Mouse (Mus musculus): ENCODE data around the gene Jchain. TPM values are rescaled to one million over a fixed set of nuclear protein-coding genes. Genes with fewer than 3 reads are reported as not detected.

Gene Jchain
- total and polyA plus RNA-seq, 3 experiments, result 0.36 to 3.9 (median 0.39) TPM

DNA sequence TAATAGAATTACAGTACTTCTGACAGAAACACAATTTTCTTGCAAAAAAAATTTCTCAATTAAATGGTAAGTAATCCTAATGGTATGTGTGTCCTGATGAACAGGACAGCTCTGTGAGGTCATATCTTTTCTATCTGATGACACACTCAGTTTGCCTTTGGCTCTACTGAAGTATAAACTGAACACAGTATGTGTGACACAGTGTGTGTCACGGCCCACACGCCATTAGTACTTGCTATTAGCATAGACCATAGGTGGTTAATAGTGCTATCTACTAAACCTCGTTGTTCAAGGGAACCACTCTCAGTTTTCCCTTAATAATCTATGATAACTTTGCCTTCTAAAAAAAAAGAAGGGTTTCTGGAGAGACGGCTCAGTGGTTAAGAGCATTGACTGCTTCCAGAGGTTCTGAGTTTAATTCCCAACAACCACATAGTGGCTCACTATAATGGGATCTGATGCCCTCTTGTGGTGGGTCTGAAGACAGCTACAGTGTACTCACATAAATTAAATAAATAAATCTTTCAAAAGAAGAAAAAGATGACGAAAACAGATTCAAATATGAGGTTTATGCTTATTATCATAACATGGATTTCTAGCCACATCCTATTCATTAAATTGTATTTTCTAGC is 15.1 kb upstream of the Jchain start:
- H3K27me3 ChIP-seq (ENCODE audit: control insufficient read depth, insufficient read depth, low read length), result no peaks in the 10 kb centered on the region
- no peak overlapping the region for H3K4me3 ChIP-seq
- H3K27ac ChIP-seq, result no peak overlapping the region
- peak in 1 of 2 experiments; percentile 24 for DNase-seq
- intact Hi-C loops (cut with DNase I), result no loop called here
- H3K9ac ChIP-seq (ENCODE audit: low read depth, low read length), result no peak overlapping the region
- no peaks in the 10 kb centered on the region; the same call in 1 of the 2 replicates for H3K4me1 ChIP-seq (ENCODE audit: control insufficient read depth, insufficient read depth, low read length)
- WGBS, result 49% methylated on average over 5 of the region's 5 CpGs
- no peaks in the 10 kb centered on the region for H3K36me3 ChIP-seq (ENCODE audit: control insufficient read depth, insufficient read depth, low read length)
- no peak for TF ChIP-seq POLR2A (IDR thresholded peaks at IDR 0.05; ENCODE audit: insufficient read depth, low read depth, low read length)
- TF ChIP-seq EP300 (IDR thresholded peaks at IDR 0.05; ENCODE audit: insufficient read depth, low read depth, low read length), result no peak
- peak; percentile 87 for TF ChIP-seq CTCF (IDR thresholded peaks at IDR 0.05)
- H3K79me2 ChIP-seq (replicated peaks; ENCODE audit: control insufficient read depth, insufficient read depth, low read length), result no peaks in the 10 kb centered on the region

GRCm38 (mm10) chr5:88540845-88541244 is 13.2 kb upstream of the Jchain start:
- intact Hi-C loops (cut with DNase I), result no loop called here
- no peaks in the 10 kb centered on the region for H3K36me3 ChIP-seq (ENCODE audit: control insufficient read depth, insufficient read depth, low read length)
- H3K27ac ChIP-seq, result no peak overlapping the region
- H3K4me1 ChIP-seq (ENCODE audit: control insufficient read depth, insufficient read depth, low read length), result no peaks in the 10 kb centered on the region; the same call in 1 of the 2 replicates
- H3K9ac ChIP-seq (ENCODE audit: low read depth, low read length), result no peak overlapping the region
- TF ChIP-seq EP300 (IDR thresholded peaks at IDR 0.05; ENCODE audit: insufficient read depth, low read depth, low read length) (no peak), POLR2A (IDR thresholded peaks at IDR 0.05; ENCODE audit: insufficient read depth, low read depth, low read length) (no peak), CTCF (IDR thresholded peaks at IDR 0.05) (no peak)
- DNase-seq, result no peak
- H3K79me2 ChIP-seq (replicated peaks; ENCODE audit: control insufficient read depth, insufficient read depth, low read length), result no peaks in the 10 kb centered on the region
- H3K27me3 ChIP-seq (ENCODE audit: control insufficient read depth, insufficient read depth, low read length), result no peaks in the 10 kb centered on the region
- H3K4me3 ChIP-seq, result no peak overlapping the region

GRCm38 (mm10) chr5:88534697-88535096 is 7.0 kb upstream of the Jchain start:
- no peak for TF ChIP-seq CTCF (IDR thresholded peaks at IDR 0.05)
- TF ChIP-seq POLR2A (IDR thresholded peaks at IDR 0.05; ENCODE audit: insufficient read depth, low read depth, low read length), result no peak
- Histone ChIP-seq H3K79me2 (replicated peaks; ENCODE audit: control insufficient read depth, insufficient read depth, low read length) (no peaks in the 10 kb centered on the region), H3K4me3 (no peak overlapping the region), H3K4me1 (ENCODE audit: control insufficient read depth, insufficient read depth, low read length) (no peaks in the 10 kb centered on the region), H3K27ac (no peak overlapping the region), H3K9ac (ENCODE audit: low read depth, low read length) (no peak overlapping the region), H3K36me3 (ENCODE audit: control insufficient read depth, insufficient read depth, low read length) (no peaks in the 10 kb centered on the region), H3K27me3 (ENCODE audit: control insufficient read depth, insufficient read depth, low read length) (no peaks in the 10 kb centered on the region)
- intact Hi-C loops (cut with DNase I), result no loop called here
- no peak for DNase-seq
- 49% methylated on average over 3 of the region's 3 CpGs for WGBS

DNA sequence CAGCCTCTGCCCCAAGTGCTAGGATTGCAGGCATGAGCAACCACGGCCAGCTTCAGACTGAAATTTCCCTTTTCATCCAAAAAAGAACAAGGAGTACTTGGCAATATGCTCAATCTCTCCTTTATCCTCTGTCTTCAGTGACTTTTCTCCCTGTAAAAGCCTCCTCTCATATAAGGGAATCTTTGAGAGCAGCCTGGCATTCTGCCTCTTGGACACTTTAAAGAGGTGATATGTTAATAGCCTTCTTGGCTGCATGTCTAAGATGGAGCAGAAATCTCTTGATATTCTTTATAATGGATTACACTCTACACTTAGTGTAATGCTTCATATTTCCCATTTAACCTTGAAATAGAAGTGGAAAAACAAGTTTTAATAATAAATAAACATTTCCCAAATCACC is 3.2 kb upstream of the Jchain start:
- Histone ChIP-seq H3K4me3 (no peak overlapping the region), H3K27me3 (ENCODE audit: control insufficient read depth, insufficient read depth, low read length) (no peaks in the 10 kb centered on the region), H3K4me1 (ENCODE audit: control insufficient read depth, insufficient read depth, low read length) (no peaks in the 10 kb centered on the region), H3K9ac (ENCODE audit: low read depth, low read length) (no peak overlapping the region), H3K27ac (no peak overlapping the region), H3K79me2 (replicated peaks; ENCODE audit: control insufficient read depth, insufficient read depth, low read length) (no peaks in the 10 kb centered on the region), H3K36me3 (ENCODE audit: control insufficient read depth, insufficient read depth, low read length) (no peaks in the 10 kb centered on the region)
- TF ChIP-seq CTCF (IDR thresholded peaks at IDR 0.05) (no peak), EP300 (IDR thresholded peaks at IDR 0.05; ENCODE audit: insufficient read depth, low read depth, low read length) (no peak), POLR2A (IDR thresholded peaks at IDR 0.05; ENCODE audit: insufficient read depth, low read depth, low read length) (no peak)
- DNase-seq, result no peak
- intact Hi-C loops (cut with DNase I), result no loop called here
- 45% methylated on average over 1 of the region's 1 CpGs for WGBS

GRCm38 (mm10) chr5:88519232-88519631 is 8.5 kb downstream of the Jchain start:
- TF ChIP-seq EP300 (IDR thresholded peaks at IDR 0.05; ENCODE audit: insufficient read depth, low read depth, low read length), result no peak
- peak; percentile 83 for TF ChIP-seq CTCF (IDR thresholded peaks at IDR 0.05)
- TF ChIP-seq POLR2A (IDR thresholded peaks at IDR 0.05; ENCODE audit: insufficient read depth, low read depth, low read length), result no peak
- WGBS, result 4% methylated on average over 2 of the region's 2 CpGs
- H3K4me1 ChIP-seq (ENCODE audit: control insufficient read depth, insufficient read depth, low read length), result peaks cover 2% of the 10 kb centered on the region
- no peaks in the 10 kb centered on the region for H3K79me2 ChIP-seq (replicated peaks; ENCODE audit: control insufficient read depth, insufficient read depth, low read length)
- H3K36me3 ChIP-seq (ENCODE audit: control insufficient read depth, insufficient read depth, low read length), result no peaks in the 10 kb centered on the region
- no peak overlapping the region for H3K9ac ChIP-seq (ENCODE audit: low read depth, low read length)
- intact Hi-C loops (cut with DNase I), result no loop called here
- H3K4me3 ChIP-seq, result no peak overlapping the region
- DNase-seq, result no peak
- H3K27me3 ChIP-seq (ENCODE audit: control insufficient read depth, insufficient read depth, low read length), result no peaks in the 10 kb centered on the region
- H3K27ac ChIP-seq, result no peak overlapping the region

- H3K9ac ChIP-seq (ENCODE audit: low read depth, low read length), result no peak overlapping the region
- no peak overlapping the region for H3K27ac ChIP-seq
- no peak for DNase-seq
- intact Hi-C loops (cut with DNase I), result no loop called here
- no peaks in the 10 kb centered on the region for H3K79me2 ChIP-seq (replicated peaks; ENCODE audit: control insufficient read depth, insufficient read depth, low read length)
- H3K27me3 ChIP-seq (ENCODE audit: control insufficient read depth, insufficient read depth, low read length), result no peaks in the 10 kb centered on the region
- no peak overlapping the region for H3K4me3 ChIP-seq
- no peak for TF ChIP-seq EP300 (IDR thresholded peaks at IDR 0.05; ENCODE audit: insufficient read depth, low read depth, low read length)
- no peak for TF ChIP-seq CTCF (IDR thresholded peaks at IDR 0.05)
- TF ChIP-seq POLR2A (IDR thresholded peaks at IDR 0.05; ENCODE audit: insufficient read depth, low read depth, low read length), result no peak
- WGBS, result 72% methylated on average over 1 of the region's 1 CpGs
- no peaks in the 10 kb centered on the region for H3K36me3 ChIP-seq (ENCODE audit: control insufficient read depth, insufficient read depth, low read length)
- H3K4me1 ChIP-seq (ENCODE audit: control insufficient read depth, insufficient read depth, low read length), result no peaks in the 10 kb centered on the region
Measured at GRCm38 (mm10) chr5:88508990-88509389, 18.7 kb downstream of the Jchain start.
